Mouse (Mus musculus) kidney, postnatal 14 days (tissue): ENCODE results near the gene Ush1g.

Source experiments
- DNase-seq: peaks from one replicate; pipeline ENCODE4 v3.0.0; 2022; ENCODE audit warnings: mixed read lengths

Gene Ush1g

DNA sequence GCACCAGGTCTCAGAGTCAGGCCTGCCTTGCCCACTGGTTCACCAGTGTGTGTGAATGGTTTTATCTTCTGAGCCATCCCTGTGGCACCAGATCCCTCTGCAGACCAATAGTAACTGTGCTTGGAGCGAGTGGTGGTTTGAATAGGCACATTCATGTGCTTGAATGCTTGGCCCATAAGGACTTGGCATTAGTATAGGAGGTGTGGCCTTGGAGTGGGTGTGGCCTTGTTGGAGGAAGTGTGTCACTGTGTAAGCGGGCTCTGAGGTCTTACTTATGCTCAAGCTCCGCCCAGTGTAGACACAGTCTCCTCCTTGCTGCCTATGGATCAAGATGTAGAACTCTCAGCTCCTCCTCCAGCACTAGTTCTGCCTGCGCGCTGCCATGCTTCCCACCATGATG, 34.5 kb downstream of the Ush1g start:
- no peak for DNase-seq

DNA sequence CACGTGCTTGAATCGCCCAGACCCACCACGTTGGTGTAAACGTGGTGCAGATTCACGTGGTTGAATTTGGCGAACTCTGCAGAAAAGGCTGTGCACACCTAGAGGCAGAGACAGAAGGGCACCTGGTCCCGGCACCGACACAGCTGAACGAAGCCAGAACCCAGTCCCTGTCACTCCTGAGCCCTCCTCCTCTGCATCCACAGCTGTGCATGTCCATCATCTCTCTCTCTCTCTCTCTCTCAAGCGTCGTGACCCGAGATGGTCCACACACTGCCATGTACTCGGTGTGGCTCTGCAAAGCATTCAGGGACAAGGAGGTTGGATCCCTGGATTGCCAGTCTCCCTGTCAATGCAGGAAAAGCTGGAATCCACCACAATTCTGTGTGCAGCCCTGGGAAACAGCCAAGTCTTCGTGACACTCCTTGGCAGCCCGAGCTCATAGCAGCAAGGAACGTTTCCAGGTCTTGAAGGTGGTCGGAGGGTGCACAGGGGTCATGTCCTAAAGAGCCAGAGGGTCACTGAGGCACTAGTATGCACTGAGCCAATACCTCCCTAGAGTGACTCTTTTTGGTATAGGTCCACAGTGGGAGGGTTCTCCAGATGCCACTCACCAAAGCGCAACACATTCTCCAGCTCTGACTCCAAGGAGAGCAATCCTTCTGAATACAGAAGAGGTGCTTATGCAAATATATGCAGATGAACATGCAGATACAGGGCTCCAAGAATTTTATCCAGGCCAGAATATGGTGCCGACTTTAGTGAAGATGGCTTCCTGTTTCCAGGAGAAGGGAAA, 35.4 kb downstream of the Ush1g start:
- no peak for DNase-seq

DNA sequence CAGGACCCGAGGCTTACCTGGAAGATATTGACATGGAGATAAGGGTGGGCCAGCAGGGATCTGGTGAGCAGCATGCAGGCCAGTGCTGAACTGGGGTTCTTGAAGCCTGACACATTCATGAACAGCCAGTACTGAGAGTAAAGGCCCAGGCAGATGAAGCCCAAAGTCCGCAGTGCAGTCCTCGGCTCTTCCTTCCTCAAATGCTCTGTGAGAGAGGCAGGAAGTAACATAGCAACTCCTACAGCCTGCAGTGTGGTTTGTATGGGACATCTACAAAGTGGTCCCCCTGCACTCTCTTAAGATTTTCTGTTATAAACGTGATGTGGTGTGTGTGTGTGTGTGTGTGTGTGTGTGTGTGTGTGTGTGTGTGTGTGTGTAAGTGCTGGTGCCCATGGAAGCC, 36.6 kb downstream of the Ush1g start:
- DNase-seq: no peak

DNA sequence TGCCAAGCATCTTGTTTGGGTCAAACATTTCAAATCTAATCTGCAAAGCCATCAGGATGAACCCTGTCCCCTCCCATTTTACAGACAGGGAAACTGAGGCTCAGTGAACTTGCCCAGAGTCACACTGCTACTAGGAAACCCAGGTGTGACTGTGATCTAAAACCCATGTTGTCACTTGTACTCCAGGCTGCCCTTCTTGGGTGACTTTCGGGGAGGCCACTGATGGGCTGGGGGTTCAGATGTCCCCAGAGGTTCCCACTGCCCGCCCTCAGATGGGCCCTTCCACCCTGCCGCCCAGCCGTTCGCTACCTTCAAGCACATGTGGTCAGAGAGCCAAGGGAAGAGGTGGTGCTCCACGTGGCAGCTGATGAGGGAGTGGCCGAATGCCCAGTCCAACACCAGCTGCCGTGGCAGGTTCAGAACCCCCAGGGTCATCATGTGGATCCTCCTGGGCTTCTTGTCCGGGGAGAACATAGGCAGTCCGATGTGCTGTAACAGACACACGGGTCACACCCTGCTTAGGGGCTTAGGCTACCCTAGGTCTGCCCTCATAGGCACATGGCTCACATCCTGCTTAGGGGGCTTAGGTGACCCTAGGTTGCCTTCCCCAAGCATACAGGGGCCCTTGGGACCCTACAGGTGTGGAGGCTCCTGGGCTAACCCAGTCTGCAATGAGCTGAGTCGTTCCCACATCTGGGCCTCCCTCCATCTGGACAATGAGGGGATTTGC, 37.8 kb downstream of the Ush1g start:
- DNase-seq: no peak

DNA sequence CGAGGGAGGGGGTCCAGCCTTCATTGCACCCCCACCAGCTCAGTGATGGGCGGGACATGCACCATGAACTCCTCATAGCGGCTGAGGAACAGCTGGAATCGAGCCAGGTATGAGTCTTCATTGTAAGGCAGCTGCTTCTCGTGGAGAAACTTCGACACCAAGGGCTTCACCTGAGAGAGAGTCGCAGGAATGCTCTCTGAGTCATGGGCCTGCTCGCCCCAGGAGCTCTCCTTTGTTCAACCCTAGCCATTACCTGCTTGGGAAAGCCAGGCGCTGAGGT, 38.4 kb downstream of the Ush1g start:
- no peak for DNase-seq

DNA sequence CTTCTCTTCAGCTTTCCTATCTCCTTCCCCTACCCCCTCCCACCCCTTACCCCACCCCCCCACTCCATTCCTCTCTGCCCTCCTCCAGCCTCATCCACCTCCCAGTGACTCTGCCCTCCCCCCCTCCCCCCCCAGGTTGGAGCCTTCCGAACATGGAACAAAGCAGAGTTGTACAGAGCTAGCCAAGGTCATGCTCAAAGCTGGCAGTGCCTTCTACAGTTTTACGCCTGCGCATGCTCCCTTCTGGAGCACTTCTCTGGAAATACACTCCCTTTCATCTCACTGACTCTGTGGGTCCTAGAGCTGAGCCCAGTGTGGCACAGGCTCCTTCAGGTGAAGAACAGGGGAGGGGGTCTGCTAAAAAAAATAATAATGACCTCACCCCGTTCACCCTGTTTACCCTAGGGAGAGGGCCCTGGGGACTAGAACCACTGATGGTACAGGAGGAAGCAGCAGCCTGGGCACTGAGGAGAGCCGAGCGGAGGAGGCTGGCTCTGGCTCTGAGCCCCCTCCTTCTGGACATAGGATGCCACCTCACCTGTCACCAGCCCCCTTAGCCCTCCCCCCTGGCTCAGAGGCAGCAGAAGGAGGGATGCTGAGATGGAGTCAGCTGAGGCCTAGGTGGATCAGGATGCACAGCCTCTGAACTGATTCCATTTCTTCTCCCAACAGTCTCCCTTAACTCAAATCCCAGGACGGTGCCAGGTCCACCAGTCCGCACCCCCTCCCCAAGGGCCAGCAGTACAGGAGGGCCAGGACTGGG, 38.9 kb downstream of the Ush1g start:
- no peak for DNase-seq

DNA sequence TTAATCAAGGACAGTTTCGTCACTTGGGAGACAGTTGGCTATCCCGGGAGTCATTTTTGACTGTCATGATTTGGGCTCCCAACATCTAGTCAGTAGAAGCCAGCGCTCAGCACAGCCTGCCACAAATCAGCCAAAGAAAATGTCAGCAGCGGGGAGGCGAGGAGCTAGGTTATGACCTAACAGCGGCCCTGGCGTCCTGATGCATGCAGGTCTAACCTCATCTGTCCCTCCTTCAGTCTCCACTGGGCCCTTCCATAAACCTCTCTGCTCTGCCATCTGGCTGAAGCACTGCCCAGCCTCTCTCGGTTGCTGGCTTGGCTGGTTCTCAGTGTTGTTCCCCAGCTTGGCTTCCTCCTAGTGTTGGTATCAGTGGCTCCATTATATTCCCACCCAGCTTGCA, 39.5 kb downstream of the Ush1g start:
- no peak for DNase-seq

DNA sequence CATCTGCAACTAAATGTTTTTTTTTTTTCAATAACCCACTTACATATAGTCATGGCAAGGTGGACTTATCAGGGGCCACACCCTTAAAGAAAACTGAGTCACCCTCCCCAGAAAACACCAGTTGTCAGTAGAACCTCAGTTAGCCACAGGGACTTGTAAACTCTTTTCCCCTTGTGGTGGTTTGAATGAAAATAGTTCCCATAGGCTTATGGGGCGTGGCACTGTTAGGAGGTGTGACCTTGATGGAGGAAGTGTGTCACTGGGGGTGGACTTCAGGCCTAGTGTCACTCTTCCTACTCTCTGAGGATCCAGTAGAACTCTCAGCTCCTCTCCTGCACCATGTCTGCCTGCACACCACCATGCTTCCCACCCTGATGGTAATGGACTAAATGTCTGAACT, 42.1 kb downstream of the Ush1g start:
- no peak for DNase-seq

DNA sequence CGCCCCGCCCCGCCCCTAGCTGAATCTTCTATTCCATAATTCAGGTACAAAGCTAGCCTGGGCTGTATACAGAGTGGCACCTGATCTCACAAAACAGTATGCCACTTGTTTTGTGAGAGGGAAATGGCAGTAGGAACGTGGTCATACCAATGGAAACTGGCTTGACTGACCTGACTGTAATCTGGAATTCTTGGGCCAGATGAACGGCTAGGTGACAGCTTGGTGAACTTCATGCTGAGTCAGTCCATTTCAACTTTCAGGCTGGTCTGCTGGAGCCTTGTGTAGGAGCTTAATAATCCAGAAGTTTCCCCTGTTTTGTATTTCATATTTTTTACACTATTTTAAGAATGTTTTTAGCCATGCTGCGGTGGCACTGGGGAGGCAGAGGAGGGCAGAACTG, 43.7 kb downstream of the Ush1g start:
- no peak for DNase-seq

DNA sequence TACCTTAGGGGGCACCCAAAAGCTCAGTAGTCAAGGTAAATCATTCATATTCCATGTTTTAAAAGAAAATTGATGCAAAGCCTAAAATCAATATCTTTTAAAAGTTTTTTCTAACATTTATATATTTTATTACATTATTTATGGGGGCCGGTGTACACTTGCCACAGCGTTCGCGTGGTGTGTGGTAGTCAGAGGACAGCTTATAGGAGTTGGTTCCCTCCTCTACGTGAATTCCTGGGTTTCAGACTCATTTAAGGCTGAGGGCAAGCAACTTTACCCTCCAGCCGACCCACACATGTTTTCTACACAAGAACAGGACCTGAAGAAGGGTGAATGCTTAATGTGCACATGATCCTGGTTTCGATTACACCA, 44.3 kb downstream of the Ush1g start:
- DNase-seq: no peak

DNA sequence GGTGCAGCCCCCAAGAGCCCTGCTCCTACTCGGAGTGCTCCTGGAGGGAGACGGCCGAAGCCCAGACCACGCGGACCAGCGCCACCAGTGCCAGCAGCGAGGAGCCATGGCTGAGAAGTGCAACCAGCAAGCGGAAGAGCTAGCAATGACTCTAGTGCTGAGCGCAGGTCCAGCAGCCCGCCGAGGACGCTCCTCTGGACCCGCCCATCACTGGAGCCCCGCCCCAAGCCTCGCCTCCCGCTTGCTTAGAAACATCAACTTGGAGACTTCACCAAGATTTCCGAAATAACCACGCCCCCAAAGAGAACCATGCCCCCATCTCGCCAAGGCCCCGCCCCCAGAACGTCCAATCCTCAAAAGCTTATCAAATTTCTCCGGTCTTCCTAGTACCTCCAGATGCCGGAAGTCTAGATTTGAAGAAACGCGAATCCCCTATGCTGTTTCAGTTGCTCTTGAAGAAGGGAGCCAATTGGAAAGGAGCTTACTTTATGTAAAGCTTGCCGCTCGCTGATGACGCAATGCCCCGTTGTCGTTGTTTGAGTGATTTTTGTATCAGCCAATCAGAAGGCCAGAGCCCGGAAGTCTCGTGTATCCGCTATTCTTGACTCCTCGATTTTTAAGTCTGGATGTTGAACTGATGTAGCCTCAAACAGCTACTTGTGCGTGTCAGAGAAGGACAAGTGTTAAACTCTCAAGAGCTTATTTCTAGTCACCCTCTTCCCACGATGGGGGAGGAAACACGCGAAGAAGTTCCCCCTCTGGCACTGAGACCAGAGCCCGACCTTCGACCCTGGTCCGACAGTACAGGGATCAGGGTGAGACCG, 44.8 kb downstream of the Ush1g start, which contains the start of gene Fdxr:
Gene Fdxr, minus strand, starts transcription at position 271 of the 824 bp plus-strand sequence.
- peak; percentile 99 for DNase-seq

DNA sequence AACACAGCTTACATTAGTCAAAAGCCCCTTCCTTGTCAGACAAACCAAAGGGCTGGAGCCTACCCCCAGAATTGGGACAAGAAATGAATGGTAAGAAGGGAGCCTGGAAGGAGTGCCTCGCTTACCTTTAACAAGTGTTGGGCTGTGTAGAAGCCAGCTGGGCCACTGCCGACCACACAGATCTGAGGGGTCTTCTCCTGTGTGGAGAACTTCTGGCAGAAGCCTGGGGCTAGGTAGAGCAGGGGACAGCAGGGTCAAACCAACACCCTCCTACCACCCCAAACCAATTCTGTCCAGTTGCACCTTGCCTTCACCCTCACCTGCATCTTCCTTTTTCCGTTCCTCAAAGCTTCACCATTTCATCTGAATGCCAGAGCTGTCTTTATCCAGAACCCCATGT, 45.9 kb downstream of the Ush1g start:
- DNase-seq: no peak

DNA sequence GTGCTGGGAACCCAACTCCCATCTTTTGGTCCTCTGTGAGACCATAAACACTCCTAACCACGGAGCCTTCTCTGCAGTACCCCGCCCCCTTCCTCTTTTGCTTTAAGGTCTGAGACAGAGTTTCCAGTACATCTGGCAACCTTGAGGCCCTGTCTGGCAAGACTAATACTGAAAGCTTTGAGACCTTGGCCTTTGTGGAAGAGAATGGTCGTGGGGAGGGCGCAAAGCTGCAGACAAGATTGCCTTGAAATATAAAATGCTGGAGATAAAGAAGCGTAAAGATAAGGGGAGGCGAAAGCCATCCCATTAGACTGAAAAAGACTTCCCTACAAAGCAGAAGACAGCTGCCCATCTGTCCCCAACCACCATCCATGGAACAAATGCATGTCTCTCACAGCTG, 46.3 kb downstream of the Ush1g start:
- no peak for DNase-seq

DNA sequence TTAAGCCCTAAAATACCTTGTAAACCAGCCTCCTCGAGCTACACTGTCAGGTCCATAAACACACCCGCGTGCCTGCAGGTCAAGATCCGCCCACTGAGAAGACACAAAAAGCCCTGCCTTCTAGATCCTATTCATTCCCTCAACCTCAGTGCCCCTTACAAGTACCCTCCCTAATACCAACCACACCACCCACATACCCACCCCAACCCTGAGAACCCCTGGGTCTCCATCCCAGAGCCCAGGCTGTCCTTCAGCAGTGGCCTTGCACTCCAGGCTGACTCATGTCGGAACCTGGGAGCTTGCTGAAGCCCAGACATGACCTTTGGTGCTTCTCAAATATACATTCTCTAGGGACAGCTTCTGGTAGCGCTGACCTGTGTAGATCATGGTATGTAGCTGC, 47.1 kb downstream of the Ush1g start:
- DNase-seq: no peak

DNA sequence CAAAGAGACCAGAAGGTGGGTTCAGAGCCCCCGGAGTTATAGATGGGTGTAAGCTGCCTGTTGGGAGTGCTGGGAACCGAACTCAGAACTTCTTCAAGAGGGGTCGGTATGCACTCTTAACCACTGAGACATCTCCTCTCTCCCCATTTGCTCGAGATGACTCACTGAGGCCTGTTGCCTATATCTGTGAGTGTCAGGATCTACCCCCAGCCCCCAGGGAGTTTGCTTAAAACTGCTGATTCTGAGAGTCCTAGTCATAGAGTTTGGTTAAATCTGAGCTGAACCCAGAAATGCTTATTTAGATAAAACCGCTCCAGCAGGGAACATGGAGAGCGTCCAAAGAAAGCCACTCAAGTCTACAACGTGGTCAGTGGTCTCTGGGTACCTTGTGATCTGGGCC, 47.7 kb downstream of the Ush1g start:
- DNase-seq: no peak

DNA sequence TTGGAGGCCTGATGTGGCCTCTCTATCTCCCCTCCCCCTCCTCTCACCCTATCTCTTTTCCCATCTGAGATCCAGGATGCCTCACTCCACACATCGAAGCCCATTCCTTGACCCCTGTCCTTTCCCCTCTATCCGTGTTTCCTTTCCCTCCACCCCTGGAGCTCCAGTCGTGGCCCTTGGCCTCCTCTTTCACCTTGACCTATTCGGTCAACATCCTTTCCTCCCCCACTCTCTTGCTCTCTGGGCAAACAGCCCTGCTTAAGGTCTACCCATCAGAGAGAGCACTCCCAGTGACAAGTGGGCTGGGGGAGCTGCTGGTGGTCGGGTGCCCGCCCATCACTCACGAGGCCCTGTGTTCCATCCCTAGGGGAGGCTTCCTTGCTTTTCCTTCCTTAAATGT, 48.1 kb downstream of the Ush1g start:
- DNase-seq: no peak

DNA sequence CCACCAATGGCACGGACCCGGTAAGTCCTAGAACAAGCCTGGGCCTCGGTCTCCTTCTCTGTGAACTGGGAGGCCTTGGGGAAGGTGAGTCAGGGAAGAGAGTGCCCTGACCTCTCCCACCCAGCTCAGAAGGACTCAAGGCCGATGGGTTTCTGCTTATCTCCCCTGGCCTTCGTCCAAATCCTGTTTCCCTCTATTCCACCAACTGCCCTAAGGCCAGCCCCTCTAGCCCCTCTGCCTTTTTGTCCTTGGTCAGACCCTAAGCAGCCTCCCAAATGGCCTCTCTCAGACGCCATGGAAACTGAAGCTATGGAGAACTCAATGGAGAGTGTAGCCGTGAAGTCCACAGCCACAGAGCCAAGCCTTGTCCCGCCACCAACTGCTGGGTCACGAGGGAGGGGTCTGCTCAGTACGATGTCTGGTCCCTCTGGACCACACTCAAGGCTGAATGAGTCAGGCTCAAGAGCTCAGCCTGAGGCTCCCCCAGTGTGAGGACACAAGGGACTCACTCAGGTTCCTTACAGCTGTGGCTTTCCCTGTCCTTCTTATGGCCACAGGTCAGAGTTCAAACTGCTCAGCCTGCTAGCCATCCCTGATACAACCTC, 48.8 kb downstream of the Ush1g start:
- DNase-seq: no peak

DNA sequence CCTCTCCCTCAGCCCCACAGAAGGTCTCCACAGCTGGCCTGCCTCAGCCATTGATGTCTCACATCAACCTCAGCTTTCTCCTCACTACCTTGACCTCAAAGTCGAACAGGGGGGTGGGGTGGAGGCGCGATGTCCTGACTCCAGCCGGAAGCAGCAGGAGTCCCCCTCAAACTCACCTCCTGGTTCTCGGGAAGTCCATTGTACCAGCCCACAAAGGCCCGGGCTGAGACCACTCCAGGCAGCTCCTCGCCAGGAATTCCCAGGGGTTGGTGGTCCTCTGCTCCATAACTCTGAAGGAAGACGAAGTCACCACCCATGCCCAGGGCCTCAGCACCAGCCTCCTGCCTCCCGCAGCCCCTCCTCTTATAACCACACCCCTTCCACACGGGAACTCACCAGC, 50.4 kb downstream of the Ush1g start:
- no peak for DNase-seq

DNA sequence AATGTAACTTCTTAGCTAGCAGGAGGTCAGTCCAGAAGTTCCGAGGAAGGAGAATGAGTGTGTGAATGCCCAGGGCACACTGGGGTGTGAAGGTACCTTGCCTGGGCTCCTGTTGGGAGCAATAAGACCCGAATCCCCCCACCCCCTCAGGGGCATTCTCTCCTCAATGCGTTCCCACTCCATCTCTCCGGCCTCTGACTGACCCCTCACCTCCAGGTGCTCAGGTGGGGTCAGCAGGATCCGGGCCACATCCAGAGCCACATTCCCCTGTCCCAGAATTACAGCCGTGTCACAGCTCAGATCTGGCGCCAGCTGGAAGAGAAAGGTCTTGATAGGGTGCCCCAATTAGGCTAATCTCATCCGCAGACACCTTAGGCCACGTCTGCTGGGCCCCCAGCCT, 50.8 kb downstream of the Ush1g start:
- DNase-seq: no peak

DNA sequence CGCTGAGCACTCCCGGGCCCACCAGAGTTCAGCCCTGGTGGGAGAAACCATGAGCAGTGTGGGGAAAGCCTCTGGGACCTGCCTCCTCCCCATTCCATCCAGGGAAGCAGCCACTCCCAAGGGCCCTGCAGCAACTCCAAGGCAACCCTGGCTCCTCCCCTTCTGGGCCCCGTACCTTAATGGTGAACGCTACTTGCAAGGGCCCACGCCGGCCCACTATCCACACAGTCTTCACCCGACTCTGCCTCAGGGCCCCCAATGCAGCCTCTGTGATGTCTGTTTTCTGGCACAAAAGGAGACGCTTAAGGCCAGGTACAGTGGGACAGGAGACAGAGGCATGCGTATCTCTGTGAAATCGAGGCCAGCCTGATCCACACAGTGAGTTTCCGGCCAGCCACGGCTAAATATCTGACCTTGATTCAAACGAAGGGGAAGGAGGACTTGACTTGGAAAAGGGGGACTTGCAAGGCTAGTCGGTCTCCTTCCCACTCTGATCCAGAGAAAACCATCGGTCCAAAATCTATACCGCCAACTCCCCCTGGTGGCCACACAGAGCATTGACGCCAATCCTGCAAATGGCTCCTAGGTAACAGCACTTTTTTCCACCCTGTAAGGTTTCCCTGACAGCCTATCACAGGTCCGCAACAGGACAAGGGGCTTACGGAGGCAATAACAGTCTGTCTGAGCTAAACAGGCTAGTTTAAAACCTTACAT, 51.5 kb downstream of the Ush1g start:
- DNase-seq: peak; percentile 82

DNA sequence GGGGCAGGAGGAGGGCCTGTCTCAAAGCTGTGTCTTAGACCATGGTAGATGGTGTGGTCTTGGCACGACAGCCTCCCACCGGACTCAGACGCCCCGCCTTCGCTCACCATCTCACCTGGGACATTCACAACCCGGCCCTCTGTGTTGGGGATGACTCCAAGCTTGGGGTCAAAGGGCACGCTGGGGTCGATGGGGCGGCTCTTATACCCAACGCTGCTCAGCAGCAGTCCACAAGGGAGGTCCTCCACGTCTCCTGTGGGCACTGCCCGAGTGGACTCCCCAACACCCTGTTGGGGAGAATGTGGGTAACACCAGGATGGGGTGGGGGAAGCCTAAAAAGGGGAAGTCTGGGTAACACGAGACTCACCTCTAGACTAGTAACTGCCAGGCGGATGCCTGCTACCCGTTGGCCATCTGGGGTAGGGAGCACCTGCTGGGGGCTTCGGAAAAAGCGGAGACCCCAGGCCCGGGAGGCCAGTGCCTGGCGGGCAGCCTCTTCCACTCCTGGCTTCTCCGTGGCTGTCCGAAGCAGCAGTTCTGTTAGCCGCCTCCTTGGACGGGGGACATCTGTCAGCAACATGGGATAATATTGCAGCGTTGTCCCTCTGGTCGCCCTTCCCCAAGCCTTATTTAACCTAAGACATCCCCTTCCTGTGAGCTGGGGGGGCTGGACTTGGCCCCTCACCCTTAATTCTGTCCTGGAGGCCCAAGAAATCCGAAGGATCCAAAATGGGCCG, 52.3 kb downstream of the Ush1g start:
- no peak for DNase-seq
